Mouse (Mus musculus) R1 (cell line): ENCODE measurements around the gene Cdkl3.
"Not testable (repeated sequence)": the region's sequence is repeated elsewhere in the genome, so short reads cannot be mapped to it uniquely, and the experiment has no call there.

ENCODE experiments used
- DNase-seq: peaks from one replicate; pipeline ENCODE4 v3.0.0-alpha.2; 2018; ENCODE audit warnings: low read depth, low spot score

Gene Cdkl3

GRCm38 (mm10) chr11:52076742-52077352 is 72.8 kb downstream of the Cdkl3 start:
- no peak for DNase-seq

- no peak for DNase-seq
Measured at GRCm38 (mm10) chr11:52077939-52078338, 73.9 kb downstream of the Cdkl3 start.

GRCm38 (mm10) chr11:52079978-52080377 is 76.0 kb downstream of the Cdkl3 start:
- DNase-seq = peak; percentile 62

GRCm38 (mm10) chr11:52080656-52081055 is 76.6 kb downstream of the Cdkl3 start:
- DNase-seq = no peak

GRCm38 (mm10) chr11:52085857-52086203 is 81.8 kb downstream of the Cdkl3 start:
- no peak for DNase-seq

- DNase-seq = no peak
Measured at GRCm38 (mm10) chr11:52086204-52086864, 82.3 kb downstream of the Cdkl3 start.

- DNase-seq = peak; percentile 46
Measured at GRCm38 (mm10) chr11:52089291-52089690, 85.3 kb downstream of the Cdkl3 start.

GRCm38 (mm10) chr11:52091261-52091660 is 87.2 kb downstream of the Cdkl3 start:
- no peak for DNase-seq

- no peak for DNase-seq
Measured at GRCm38 (mm10) chr11:52094568-52094967, 90.5 kb downstream of the Cdkl3 start.

GRCm38 (mm10) chr11:52097016-52097415 is 93.0 kb downstream of the Cdkl3 start:
- peak; percentile 77 for DNase-seq

- DNase-seq = no peak
Measured at GRCm38 (mm10) chr11:52097596-52097995, 93.6 kb downstream of the Cdkl3 start.

- DNase-seq = peak; percentile 98
Measured at GRCm38 (mm10) chr11:52098398-52098946, 94.5 kb downstream of the Cdkl3 start, which contains the start of gene Ppp2ca. Gene Ppp2ca, plus strand, starts transcription at chr11:52098681.

GRCm38 (mm10) chr11:52099031-52099761 is 95.2 kb downstream of the Cdkl3 start:
- DNase-seq = peak; percentile 71

- no peak for DNase-seq
Measured at GRCm38 (mm10) chr11:52099771-52100219, 95.8 kb downstream of the Cdkl3 start.

GRCm38 (mm10) chr11:52102977-52103376 is 99.0 kb downstream of the Cdkl3 start:
- no peak for DNase-seq

GRCm38 (mm10) chr11:52105503-52105902 is 101.5 kb downstream of the Cdkl3 start:
- DNase-seq = no peak

- no peak for DNase-seq
Measured at GRCm38 (mm10) chr11:52106037-52106436, 102.0 kb downstream of the Cdkl3 start.

- DNase-seq = no peak
Measured at GRCm38 (mm10) chr11:52106438-52106837, 102.4 kb downstream of the Cdkl3 start.

GRCm38 (mm10) chr11:52108796-52109195 is 104.8 kb downstream of the Cdkl3 start:
- no peak for DNase-seq

- no peak for DNase-seq
Measured at GRCm38 (mm10) chr11:52109421-52109820, 105.4 kb downstream of the Cdkl3 start.

GRCm38 (mm10) chr11:52115479-52115878 is 111.5 kb downstream of the Cdkl3 start:
- no peak for DNase-seq

GRCm38 (mm10) chr11:52116117-52116516 is 112.1 kb downstream of the Cdkl3 start:
- not testable (repeated sequence) for DNase-seq
